In genomic region chr16:96128466-96128865, GRCm38 (mm10) we compare ENCODE assay signal across 8 mouse cellular contexts. TPM values are rescaled to one million over a fixed set of nuclear protein-coding genes. Genes with fewer than 3 reads are reported as not detected.
DNase-seq lines count a peak whose midpoint lies in the region; ATAC-seq and TF ChIP-seq lines count a peak whose summit lies in the region.

No protein-coding gene starts in this region.

- H3K36me3 ChIP-seq in heart, embryonic 12.5 days: peaks cover 33% of the 10 kb centered on the region
- H3K36me3 ChIP-seq in ES-Bruce4 (ENCODE audit: control insufficient read depth, insufficient read depth, low read length, poor library complexity, severe bottlenecking): peaks cover 26% of the 10 kb centered on the region
- H3K36me3 ChIP-seq in forebrain, postnatal 0 days (ENCODE audit: insufficient read depth): peaks cover 23% of the 10 kb centered on the region
- H3K36me3 ChIP-seq in macrophage (ENCODE audit: inconsistent target): peaks cover 13% of the 10 kb centered on the region

- peak overlapping the region; percentile 93 for H3K27ac ChIP-seq in heart, embryonic 12.5 days (ENCODE audit: poor library complexity, severe bottlenecking)
- H3K27ac ChIP-seq in ES-Bruce4 (ENCODE audit: insufficient read depth, low read length): no peak overlapping the region
- peak overlapping the region; percentile 97 for H3K27ac ChIP-seq in forebrain, postnatal 0 days (ENCODE audit: low read depth, low read length)
- H3K27ac ChIP-seq in macrophage: peak overlapping the region; percentile 33

- peak overlapping the region; percentile 84 for H3K4me2 ChIP-seq in heart, embryonic 12.5 days
- H3K4me2 ChIP-seq in forebrain, postnatal 0 days (ENCODE audit: low read depth): peak overlapping the region; percentile 65

- H3K9ac ChIP-seq in heart, embryonic 12.5 days: peak overlapping the region; percentile 73
- H3K9ac ChIP-seq in ES-Bruce4 (ENCODE audit: low read depth, poor library complexity, severe bottlenecking): peak overlapping the region; percentile 59
- H3K9ac ChIP-seq in forebrain, postnatal 0 days: peak overlapping the region; percentile 99

- no peak for TF ChIP-seq EP300 in ES-Bruce4 (IDR thresholded peaks at IDR 0.05; ENCODE audit: insufficient read depth, low read depth, low read length)

- intact Hi-C loops in heart, postnatal 10 days (cut with DNase I): loop anchor here (2.0 kb wide), 1 partner anchor 16 kb away; the partner anchor contains the start of gene Wrb

- TF ChIP-seq POLR2A in ES-Bruce4 (IDR thresholded peaks at IDR 0.05; ENCODE audit: insufficient read depth, low read length): no peak

- no peak for ATAC-seq in heart, embryonic 12.5 days (ENCODE audit: insufficient number of reproducible peaks, low FRiP score)
- no peak for ATAC-seq in forebrain, postnatal 0 days

- DNase-seq in heart, postnatal 10 days: no peak
- DNase-seq in forebrain, postnatal 0 days: no peak
- DNase-seq in gastrocnemius, postnatal 25 days: no peak
- no peak for DNase-seq in kidney, adult 8-10 months
- no peak for DNase-seq in kidney, postnatal 4 days

- H3K27me3 ChIP-seq in heart, embryonic 12.5 days (replicated peaks): no peaks in the 10 kb centered on the region
- no peaks in the 10 kb centered on the region for H3K27me3 ChIP-seq in ES-Bruce4 (ENCODE audit: control insufficient read depth, insufficient read depth, low read length, poor library complexity, severe bottlenecking)
- H3K27me3 ChIP-seq in forebrain, postnatal 0 days (ENCODE audit: insufficient read depth, low read length): no peaks in the 10 kb centered on the region

- no peaks in the 10 kb centered on the region for H3K9me3 ChIP-seq in heart, embryonic 12.5 days (replicated peaks)
- no peaks in the 10 kb centered on the region for H3K9me3 ChIP-seq in ES-Bruce4 (replicated peaks; ENCODE audit: control insufficient read depth, insufficient read depth, low read length, poor library complexity, severe bottlenecking)
- H3K9me3 ChIP-seq in forebrain, postnatal 0 days (ENCODE audit: low read length): no peaks in the 10 kb centered on the region

- H3K4me3 ChIP-seq in heart, embryonic 12.5 days: peak overlapping the region; percentile 96
- H3K4me3 ChIP-seq in ES-Bruce4 (ENCODE audit: low read depth, low read length) (peak overlapping the region; percentile 77), macrophage (ENCODE audit: inconsistent target) (peak overlapping the region; percentile 51)
- H3K4me3 ChIP-seq in forebrain, postnatal 0 days (ENCODE audit: low read depth, low read length): peak overlapping the region; percentile 94

- WGBS in heart, embryonic 12.5 days: 3% methylated on average over 9 of the region's 9 CpGs
- 1% methylated on average over 9 of the region's 9 CpGs for WGBS in forebrain, postnatal 0 days
- 13% methylated on average over 9 of the region's 9 CpGs for WGBS in macrophage (ENCODE audit: missing documents)

- no peak for TF ChIP-seq CTCF in ES-Bruce4 (IDR thresholded peaks at IDR 0.05; ENCODE audit: low read depth, low read length)
- 0 out of 2 replicates have a peak, but pooled peaks have one; percentile 10 for TF ChIP-seq CTCF in forebrain, postnatal 0 days (IDR thresholded peaks at IDR 0.05; ENCODE audit: low read depth)

- H3K4me1 ChIP-seq in heart, embryonic 12.5 days (replicated peaks): peaks cover 25% of the 10 kb centered on the region
- H3K4me1 ChIP-seq in ES-Bruce4 (ENCODE audit: control insufficient read depth, insufficient read depth, low read length): peaks cover 2% of the 10 kb centered on the region
- peaks cover 18% of the 10 kb centered on the region for H3K4me1 ChIP-seq in forebrain, postnatal 0 days (ENCODE audit: insufficient read depth)

- no peaks in the 10 kb centered on the region for H3K79me2 ChIP-seq in macrophage (ENCODE audit: inconsistent target)

RNA-seq across cellular contexts. Expression of gene Hmgn1, which starts 0.9 kb away (rescaled TPM):
- 506 and 568 TPM in 2 replicates for polyA plus RNA-seq in heart, embryonic 12.5 days (2016; fragmentation: Nextera tagmentation; extraction: Ambion mirVana)
- total RNA-seq in heart, postnatal 10 days (2021): 100 to 1,000 TPM in 1 of 2 experiments, 10 to 100 TPM in 1; 94.6 to 120 TPM
- polyA plus RNA-seq in ES-Bruce4 (2011; ENCODE audit: insufficient read depth, insufficient read length, low read depth, missing spikeins) (284 and 309 TPM in 2 replicates), macrophage (2018) (52.6 to 143 TPM (median 72.6 TPM) in 3 replicates)
- total RNA-seq in forebrain, postnatal 0 days (2014; rRNA removed): 141 and 166 TPM in 2 replicates
- 241 and 247 TPM in 2 replicates for polyA plus RNA-seq in forebrain, postnatal 0 days (2015; fragmentation: Nextera tagmentation; extraction: Ambion mirVana)
- 100 to 1,000 TPM in 1 of 26 experiments, 10 to 100 TPM in 24, 1 to 10 TPM in 1; 8.3 to 109 (median 30.2) TPM for total RNA-seq in macrophage (2018; cell fraction: chromatin; rRNA removed)
- total RNA-seq in macrophage (2018; cell fraction: cytosol; rRNA removed): 10 to 100 TPM; 27.5 to 90.7 (median 55.8) TPM
- total RNA-seq in macrophage (2018; cell fraction: nucleus; rRNA removed): 10 to 100 TPM in 22 of 26 experiments, 1 to 10 TPM in 4; 7.1 to 73.9 (median 16.2) TPM
- total RNA-seq in gastrocnemius, postnatal 25 days (2021): 10 to 100 TPM; 30.2 to 38.5 TPM

RNA-seq across cellular contexts. Expression of gene Wrb, which starts 16.7 kb away (rescaled TPM):
- polyA plus RNA-seq in heart, embryonic 12.5 days (2016; fragmentation: Nextera tagmentation; extraction: Ambion mirVana): 83.3 and 85.8 TPM in 2 replicates
- total RNA-seq in heart, postnatal 10 days (2021): 10 to 100 TPM; 12.8 to 18.2 TPM
- 23.2 and 24.0 TPM in 2 replicates for polyA plus RNA-seq in ES-Bruce4 (2011; ENCODE audit: insufficient read depth, insufficient read length, low read depth, missing spikeins)
- 178 and 180 TPM in 2 replicates for total RNA-seq in forebrain, postnatal 0 days (2014; rRNA removed)
- polyA plus RNA-seq in forebrain, postnatal 0 days (2015; fragmentation: Nextera tagmentation; extraction: Ambion mirVana): 157 and 193 TPM in 2 replicates
- total RNA-seq in macrophage (2018; cell fraction: chromatin; rRNA removed): 10 to 100 TPM in 9 of 26 experiments, 1 to 10 TPM in 16, under 1 TPM in 1; 0.76 to 20.8 (median 6.2) TPM
- 10 to 100 TPM in 9 of 26 experiments, 1 to 10 TPM in 17; 4.6 to 13.7 (median 7.5) TPM for total RNA-seq in macrophage (2018; cell fraction: cytosol; rRNA removed)
- total RNA-seq in macrophage (2018; cell fraction: nucleus; rRNA removed): 10 to 100 TPM in 6 of 26 experiments, 1 to 10 TPM in 20; 3.0 to 24.2 (median 5.4) TPM
- polyA plus RNA-seq in macrophage (2018): 6.9 to 14.8 TPM (median 7.2 TPM) in 3 replicates
- total RNA-seq in gastrocnemius, postnatal 25 days (2021): 1 to 10 TPM; 9.5 to 9.8 TPM

RNA-seq across cellular contexts. Expression of gene Brwd1, which starts 46.1 kb away (rescaled TPM):
- 93.7 and 94.1 TPM in 2 replicates for polyA plus RNA-seq in heart, embryonic 12.5 days (2016; fragmentation: Nextera tagmentation; extraction: Ambion mirVana)
- 100 to 1,000 TPM in 1 of 2 experiments, 10 to 100 TPM in 1; 92.4 to 101 TPM for total RNA-seq in heart, postnatal 10 days (2021)
- 184 and 200 TPM in 2 replicates for polyA plus RNA-seq in ES-Bruce4 (2011; ENCODE audit: insufficient read depth, insufficient read length, low read depth, missing spikeins)
- total RNA-seq in forebrain, postnatal 0 days (2014; rRNA removed): 151 and 196 TPM in 2 replicates
- polyA plus RNA-seq in forebrain, postnatal 0 days (2015; fragmentation: Nextera tagmentation; extraction: Ambion mirVana): 122 and 145 TPM in 2 replicates
- total RNA-seq in macrophage (2018; cell fraction: chromatin; rRNA removed): 100 to 1,000 TPM; 223 to 646 (median 374) TPM
- 10 to 100 TPM; 15.1 to 51.1 (median 30.4) TPM for total RNA-seq in macrophage (2018; cell fraction: cytosol; rRNA removed)
- 100 to 1,000 TPM in 21 of 26 experiments, 10 to 100 TPM in 5; 74.8 to 289 (median 129) TPM for total RNA-seq in macrophage (2018; cell fraction: nucleus; rRNA removed)
- polyA plus RNA-seq in macrophage (2018): 17.2 to 37.5 TPM (median 17.6 TPM) in 3 replicates
- total RNA-seq in gastrocnemius, postnatal 25 days (2021): 10 to 100 TPM; 59.2 to 63.4 TPM
